Mouse (Mus musculus) erythroblast, embryonic 14.5 days (primary cell): ENCODE results near the gene Ccdc142.

Experiments
- GATA1 ChIP-seq: IDR thresholded peaks from 2 replicates; pipeline ENCODE4 v1.6.1; 2012; ENCODE audit warnings: low read length, inconsistent platforms, mixed read lengths
- TAL1 ChIP-seq: IDR thresholded peaks from 3 replicates; pipeline ENCODE4 v1.6.1; 2012; ENCODE audit warnings: low read length, inconsistent platforms, mixed read lengths

- TF ChIP-seq TAL1 (no peak), GATA1 (no peak)
These were observed 48.1 kb upstream of the Ccdc142 start for GRCm38 (mm10) chr6:83053136-83053960.
